20 mouse cellular contexts compared by ENCODE assay signal in genomic region chr3:117001686-117002485, GRCm38 (mm10). TPM values are rescaled to one million over a fixed set of nuclear protein-coding genes. Genes with fewer than 3 reads are reported as not detected.
DNase-seq lines count a peak whose midpoint lies in the region; ATAC-seq lines count a peak whose summit lies in the region.
"Had no signal": no experiment of that assay in that cellular context is flagged by ENCODE, and none has a peak within 500 bp of the region (broad histone marks: within the 10 kb centered on the region; RNA-seq: fewer than 3 reads in every experiment).

No protein-coding gene starts in this region.

- peak overlapping the region; percentile 20; the same call in 1 of the 2 replicates for H3K27ac ChIP-seq in brown adipose tissue, adult 24 weeks (replicated peaks; ENCODE audit: low read depth, low read length)
- no peak overlapping the region for H3K27ac ChIP-seq in hindbrain, embryonic 12.5 days
- 0 out of 2 replicates have a peak overlapping the region, but pooled peaks have one; percentile 20 for H3K27ac ChIP-seq in midbrain, embryonic 12.5 days (replicated peaks)
- H3K27ac ChIP-seq: heart, embryonic 13.5 days; liver, embryonic 13.5 days; macrophage had no signal

- ATAC-seq in hindbrain, embryonic 12.5 days (ENCODE audit: low FRiP score), result peak; percentile 88
- peak; percentile 82 for ATAC-seq in midbrain, embryonic 12.5 days (ENCODE audit: low FRiP score, low read depth)
- no peak for ATAC-seq in frontal cortex, adult (ENCODE audit: low TSS enrichment)
- ATAC-seq: inflammation-experienced regulatory T-cells, adult 6 months; Patski had no signal

- no peak overlapping the region for H3K9ac ChIP-seq in hindbrain, embryonic 12.5 days
- H3K9ac ChIP-seq in midbrain, embryonic 12.5 days (replicated peaks), result no peak overlapping the region
- H3K9ac ChIP-seq: heart, embryonic 13.5 days; liver, embryonic 13.5 days had no signal

- WGBS in hindbrain, embryonic 12.5 days, result 26% methylated on average over 9 of the region's 9 CpGs
- WGBS in midbrain, embryonic 12.5 days, result 43% methylated on average over 9 of the region's 9 CpGs

- no peaks in the 10 kb centered on the region for H3K9me3 ChIP-seq in hindbrain, embryonic 12.5 days (replicated peaks)
- no peaks in the 10 kb centered on the region for H3K9me3 ChIP-seq in midbrain, embryonic 12.5 days
- H3K9me3 ChIP-seq: heart, embryonic 13.5 days; liver, embryonic 13.5 days had no signal

- H3K27me3 ChIP-seq in hindbrain, embryonic 12.5 days, result peaks cover 16% of the 10 kb centered on the region
- H3K27me3 ChIP-seq in midbrain, embryonic 12.5 days, result peaks cover 6% of the 10 kb centered on the region; the same call in 1 of the 2 replicates
- H3K27me3 ChIP-seq: CH12.LX; heart, embryonic 13.5 days; liver, embryonic 13.5 days; Patski had no signal

- H3K36me3 ChIP-seq in hindbrain, embryonic 12.5 days, result no peaks in the 10 kb centered on the region
- no peaks in the 10 kb centered on the region for H3K36me3 ChIP-seq in midbrain, embryonic 12.5 days
- H3K36me3 ChIP-seq: heart, embryonic 13.5 days; liver, embryonic 13.5 days had no signal

- H3K4me2 ChIP-seq in hindbrain, embryonic 12.5 days (replicated peaks), result no peak overlapping the region
- no peak overlapping the region for H3K4me2 ChIP-seq in midbrain, embryonic 12.5 days (replicated peaks)
- H3K4me2 ChIP-seq: heart, embryonic 13.5 days; liver, embryonic 13.5 days had no signal

- peak; percentile 40 for DNase-seq in brain, adult 2 months (ENCODE audit: low read depth, low spot score)
- no peak for DNase-seq in cerebellum, postnatal 14 days
- DNase-seq in adrenal gland, adult 2 months, result no peak
- no peak for DNase-seq in heart, adult 11 months
- DNase-seq: gastrocnemius, postnatal 14 days; kidney, postnatal 25 days; layer of hippocampus, postnatal 36 days; liver, embryonic 13.5 days; right cerebral cortex, postnatal 14 days had no signal

- no peak overlapping the region for H3K4me3 ChIP-seq in brown adipose tissue, adult 24 weeks (ENCODE audit: insufficient read depth, low read depth, low read length)
- no peak overlapping the region for H3K4me3 ChIP-seq in hindbrain, embryonic 12.5 days
- no peak overlapping the region for H3K4me3 ChIP-seq in midbrain, embryonic 12.5 days
- H3K4me3 ChIP-seq: heart, embryonic 13.5 days; liver, embryonic 13.5 days had no signal

- H3K4me1 ChIP-seq in brown adipose tissue, adult 24 weeks (ENCODE audit: control insufficient read depth, insufficient read depth, insufficient read length, low read length), result peaks cover 5% of the 10 kb centered on the region; the same call in 1 of the 2 replicates
- H3K4me1 ChIP-seq in hindbrain, embryonic 12.5 days, result peaks cover 12% of the 10 kb centered on the region; the same call in 1 of the 2 replicates
- peaks cover 9% of the 10 kb centered on the region for H3K4me1 ChIP-seq in midbrain, embryonic 12.5 days
- H3K4me1 ChIP-seq: liver, embryonic 13.5 days had no signal

RNA-seq across cellular contexts. Expression of gene Palmd, which starts 33.1 kb away (rescaled TPM):
- polyA plus RNA-seq in brown adipose tissue, adult 24 weeks (2012; ENCODE audit: insufficient read depth, insufficient read length, missing spikeins), result 132 and 150 TPM in 2 replicates
- 6.9 and 8.9 TPM in 2 replicates for polyA plus RNA-seq in hindbrain, embryonic 12.5 days (2016; fragmentation: Nextera tagmentation; extraction: Ambion mirVana)
- 6.5 TPM in 2 replicates for polyA plus RNA-seq in midbrain, embryonic 12.5 days (2016; fragmentation: Nextera tagmentation; extraction: Ambion mirVana)
- 10 to 100 TPM; 38.3 to 67.9 TPM for total RNA-seq in adrenal gland, adult 2 months (2021)
- 2.3 and 3.3 TPM in 2 replicates for polyA plus RNA-seq in adrenal gland, adult 2 months (2012; rRNA removed)
- total RNA-seq: CH12.LX; neutrophil, adult 5-6 weeks had no signal
- polyA plus RNA-seq: inflammation-experienced regulatory T-cells, adult 6 months; macrophage had no signal

RNA-seq across cellular contexts. Expression of gene 4930455H04Rik, which starts 33.8 kb away (rescaled TPM):
- not detected in 2 replicates for polyA plus RNA-seq in brown adipose tissue, adult 24 weeks (2012; ENCODE audit: insufficient read depth, insufficient read length, missing spikeins)
- polyA plus RNA-seq in hindbrain, embryonic 12.5 days (2016; fragmentation: Nextera tagmentation; extraction: Ambion mirVana), result not detected in 2 replicates
- not detected in 2 replicates for polyA plus RNA-seq in midbrain, embryonic 12.5 days (2016; fragmentation: Nextera tagmentation; extraction: Ambion mirVana)
- not detected for total RNA-seq in adrenal gland, adult 2 months (2021)
- polyA plus RNA-seq in adrenal gland, adult 2 months (2012; rRNA removed), result not detected in 2 replicates
- total RNA-seq: CH12.LX; layer of hippocampus, postnatal 36 days; neutrophil, adult 5-6 weeks had no signal
- polyA plus RNA-seq: heart, embryonic 13.5 days; inflammation-experienced regulatory T-cells, adult 6 months; liver, embryonic 13.5 days; macrophage; Patski; thymus, postnatal 0 days had no signal

Comparison
In these comparisons a context has a peak if more than half of its experiments do, and no peak if none do; other contexts are left out.
1. RNA of gene Palmd, which starts 33.1 kb away (polyA plus RNA-seq): 132 to 150 TPM in brown adipose tissue, adult 24 weeks; 6.9 to 8.9 TPM in hindbrain, embryonic 12.5 days, 6.5 TPM in midbrain, embryonic 12.5 days and 2.3 to 3.3 TPM in adrenal gland, adult 2 months; every median in the first group is over 10 times any median in the second.